Mouse (Mus musculus) kidney, postnatal 25 days (tissue): Measurements from ENCODE around the gene Klhl4.

ENCODE experiments used
- DNase-seq, 2 experiments: peaks; one replicate each; pipeline ENCODE4 v3.0.0; 2021; ENCODE audit warnings: mixed read lengths in 2 of 2

The Klhl4 gene

GRCm38 (mm10) chrX:114473782-114474731, at the start of gene Klhl4:
Gene Klhl4, plus strand, starts transcription at chrX:114474333.
- peak; percentile 8 to 48 for DNase-seq

- no peak for DNase-seq
Measured at GRCm38 (mm10) chrX:114484153-114484552, 10.0 kb downstream of the Klhl4 start.

GRCm38 (mm10) chrX:114486691-114487090, 12.6 kb downstream of the Klhl4 start:
- DNase-seq: no peak

- DNase-seq: peak in 1 of 2 experiments; percentile 14
Measured at GRCm38 (mm10) chrX:114558141-114558540, 84.0 kb downstream of the Klhl4 start.

- no peak for DNase-seq
Measured at GRCm38 (mm10) chrX:114582311-114582710, 108.2 kb downstream of the Klhl4 start.
